Mouse (Mus musculus) C2C12 (cell line): ENCODE measurements at regions not wholly inside any gene's neighbourhood (a gene's known extent, or its start where the extent isn't known, plus 50 kb on each side); places are given as distances from the start of the nearest gene placed in this dataset.

Experiments
- CEBPB ChIP-seq: IDR thresholded peaks from one replicate; pipeline ENCODE4 v1.6.1; 2011; ENCODE audit warnings: low read depth, mild to moderate bottlenecking, control low read depth, moderate library complexity
- CTCF ChIP-seq: IDR thresholded peaks from one replicate; pipeline ENCODE4 v1.5.1; 2011; ENCODE audit not compliant: control insufficient read depth, insufficient read depth, insufficient read length
- FOSL1 ChIP-seq: IDR thresholded peaks from one replicate; pipeline ENCODE4 v1.8.0; 2011; ENCODE audit warnings: mild to moderate bottlenecking, low read length; ENCODE audit not compliant: poor library complexity, insufficient read depth, severe bottlenecking
- MAX ChIP-seq: IDR thresholded peaks from one replicate; pipeline ENCODE4 v1.6.1; 2011; ENCODE audit warnings: mild to moderate bottlenecking, control low read depth
- MYOD1 ChIP-seq: IDR thresholded peaks from one replicate; pipeline ENCODE4 v1.6.1; 2011; ENCODE audit warnings: low read depth; ENCODE audit not compliant: control insufficient read depth, insufficient read length
- MYOG ChIP-seq: IDR thresholded peaks from one replicate; pipeline ENCODE4 v1.6.1; 2011; ENCODE audit not compliant: control insufficient read depth, insufficient read length; ENCODE audit errors: extremely low read depth
- USF1 ChIP-seq: IDR thresholded peaks from one replicate; pipeline ENCODE4 v1.6.1; 2011; ENCODE audit warnings: low read depth, mild to moderate bottlenecking, control low read depth, moderate library complexity

DNA sequence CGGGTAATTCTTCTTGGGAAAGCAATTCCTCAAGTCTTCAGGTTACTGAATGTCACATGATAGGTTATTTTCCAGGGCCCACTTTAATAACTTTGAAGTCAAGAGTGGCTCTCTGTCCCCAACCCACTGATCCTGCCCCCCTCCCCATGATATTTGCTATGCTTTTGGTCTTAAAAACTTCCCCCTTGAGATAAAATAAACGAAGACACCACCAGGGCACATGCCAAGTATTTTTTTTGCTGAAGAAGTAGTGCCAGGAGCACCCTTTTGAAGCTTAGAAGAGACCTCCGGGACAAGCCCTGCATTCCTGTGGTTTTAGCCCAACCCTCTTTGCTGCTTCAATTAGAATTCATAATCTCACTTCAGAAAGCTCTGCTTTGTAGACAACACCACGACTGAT is 78.8 kb upstream of the Ctsc start:
- no peak for TF ChIP-seq CTCF
- no peak for TF ChIP-seq MAX
- no peak for TF ChIP-seq MYOG
- peak; percentile 24 for TF ChIP-seq USF1
- TF ChIP-seq CEBPB = no peak
- no peak for TF ChIP-seq FOSL1
- TF ChIP-seq MYOD1 = no peak
